Mouse (Mus musculus) kidney, adult 2 months (tissue): ENCODE data around the gene Dhrs7c. TPM values are rescaled to one million over a fixed set of nuclear protein-coding genes. Genes with fewer than 3 reads are reported as not detected.

Source experiments
- DNase-seq: peaks from one replicate; pipeline ENCODE4 v3.0.0; 2021
- H3K27ac ChIP-seq: fragments of 200-500 bp; 2 replicates; pipeline ENCODE4 v1.5.1; 2012; ENCODE audit warnings: low read depth, low read length, control low read depth, inconsistent platforms; ENCODE audit not compliant: insufficient read depth
- H3K27me3 ChIP-seq: fragments of 200-500 bp; replicated peaks from 2 replicates; pipeline ENCODE4 v1.6.1; 2012; ENCODE audit warnings: mild to moderate bottlenecking, moderate library complexity, low read length, inconsistent platforms; ENCODE audit not compliant: control insufficient read depth, insufficient read depth
- H3K36me3 ChIP-seq: fragments of 200-500 bp; 2 replicates; pipeline ENCODE4 v1.6.1; 2012; ENCODE audit warnings: mild to moderate bottlenecking, moderate library complexity, low read length, inconsistent platforms; ENCODE audit not compliant: control insufficient read depth, insufficient read depth
- H3K4me1 ChIP-seq: fragments of 200-500 bp; 2 replicates; pipeline ENCODE4 v1.6.1; 2011; ENCODE audit warnings: low read length; ENCODE audit not compliant: control insufficient read depth, insufficient read depth
- H3K4me3 ChIP-seq: fragments of 200-500 bp; 2 replicates; pipeline ENCODE4 v1.5.1; 2011; ENCODE audit warnings: mild to moderate bottlenecking, low read depth, low read length, control low read depth; ENCODE audit not compliant: insufficient read depth
- CTCF ChIP-seq: fragments of 200-500 bp; conservative IDR thresholded peaks from 2 replicates; pipeline ENCODE4 v1.5.1; 2011; ENCODE audit warnings: low read depth, mild to moderate bottlenecking, control low read depth, low read length, moderate library complexity, mixed read lengths; ENCODE audit not compliant: insufficient read depth, insufficient read length
- POLR2A ChIP-seq: fragments of 200-500 bp; IDR thresholded peaks from one replicate; pipeline ENCODE4 v1.6.1; 2011; ENCODE audit warnings: low read depth, low read length, control low read depth
- WGBS: fragments of 180-500 bp; shearing (Covaris S2); methylation state at CpG from one replicate; pipeline ENCODE4 v1.1.7; 2018; 5-methylcytosine and 5-hydroxymethylcytosine counted together
- polyA plus RNA-seq: library from polyadenylated mRNA; depleted of rRNA; stranded (reverse); fragments of >200 nt; gene quantifications from 2 replicates; pipeline ENCODE4 v1.2.3, GENCODE M21; 2012; rRNA removed

Gene Dhrs7c
- polyA plus RNA-seq, 1 experiment: 1.6 TPM

DNA sequence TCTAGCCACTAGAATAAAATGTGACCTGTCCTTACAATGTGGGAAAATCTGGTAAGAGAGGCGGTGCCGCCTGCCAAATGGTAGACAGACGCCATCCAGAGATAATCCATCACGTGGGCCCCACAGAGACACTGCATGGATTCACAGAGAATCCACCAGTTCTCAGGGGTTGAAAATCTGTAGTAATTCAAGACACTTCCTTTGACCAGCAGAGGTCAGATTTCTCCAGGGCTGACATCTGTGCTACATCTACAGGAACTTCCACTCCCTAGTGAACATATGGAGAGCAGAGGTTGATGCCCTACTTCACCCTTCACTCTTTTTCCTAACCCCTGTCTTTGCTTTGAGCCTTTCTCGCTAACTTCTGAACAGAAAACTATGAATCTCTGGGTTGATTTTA is 67.1 kb downstream of the Dhrs7c start:
- no peaks in the 10 kb centered on the region for H3K27me3 ChIP-seq
- no peak for DNase-seq
- no peaks in the 10 kb centered on the region for H3K4me1 ChIP-seq
- H3K36me3 ChIP-seq: no peaks in the 10 kb centered on the region
- TF ChIP-seq CTCF (no peak), POLR2A (no peak)
- no peak overlapping the region for H3K4me3 ChIP-seq
- no peak overlapping the region for H3K27ac ChIP-seq
- 80% methylated on average over 5 of the region's 5 CpGs for WGBS

Other genes with a start within 250 kb of the Dhrs7c start
- gene Rcvrn, start 102.9 kb upstream of the Dhrs7c start, polyA plus RNA-seq: 0.14 TPM in 1 of 2 replicates, not detected in the other
- gene Glp2r, start 27.0 kb upstream of the Dhrs7c start, polyA plus RNA-seq: 0.01 TPM in 1 of 2 replicates, not detected in the other
- gene Gsg1l2, start 23.6 kb upstream of the Dhrs7c start, polyA plus RNA-seq: not detected in 2 replicates
- gene Usp43, start 124.0 kb downstream of the Dhrs7c start, polyA plus RNA-seq: 3.0 and 3.5 TPM in 2 replicates
- gene Cfap52, start 167.5 kb downstream of the Dhrs7c start, polyA plus RNA-seq: 1.9 and 4.8 TPM in 2 replicates
- 6.9 and 10.7 TPM in 2 replicates for gene Stx8, start 168.0 kb downstream of the Dhrs7c start, polyA plus RNA-seq